Mouse (Mus musculus): ENCODE results near the gene Gadd45a.
"Not testable (repeated sequence)": the region's sequence is repeated elsewhere in the genome, so short reads cannot be mapped to it uniquely, and the experiment has no call there.

The Gadd45a gene

GRCm38 (mm10) chr6:67021308-67021707 is 15.9 kb downstream of the Gadd45a start:
- no peak for DNase-seq (ENCODE audit: inconsistent age in 2 of 2, low spot score in 1 of 2)

- DNase-seq (ENCODE audit: inconsistent age in 2 of 2, low spot score in 1 of 2), result not testable (repeated sequence)
Measured at GRCm38 (mm10) chr6:67019001-67019400, 18.3 kb downstream of the Gadd45a start.

- no peak for DNase-seq (ENCODE audit: inconsistent age in 2 of 2, low spot score in 1 of 2)
Measured at GRCm38 (mm10) chr6:67018365-67018764, 18.9 kb downstream of the Gadd45a start.

GRCm38 (mm10) chr6:67016520-67017111 is 20.6 kb downstream of the Gadd45a start:
- DNase-seq (ENCODE audit: inconsistent age in 2 of 2, low spot score in 1 of 2), result no peak

GRCm38 (mm10) chr6:67015739-67016519 is 21.3 kb downstream of the Gadd45a start:
- DNase-seq (ENCODE audit: inconsistent age in 2 of 2, low spot score in 1 of 2), result no peak

- peak in 1 of 2 experiments; percentile 56 for DNase-seq (ENCODE audit: inconsistent age in 2 of 2, low spot score in 1 of 2)
Measured at GRCm38 (mm10) chr6:67014679-67015075, 22.6 kb downstream of the Gadd45a start.

- no peak for DNase-seq (ENCODE audit: inconsistent age in 2 of 2, low spot score in 1 of 2)
Measured at GRCm38 (mm10) chr6:67013949-67014678, 23.1 kb downstream of the Gadd45a start.

GRCm38 (mm10) chr6:67013293-67013948 is 23.8 kb downstream of the Gadd45a start:
- no peak for DNase-seq (ENCODE audit: inconsistent age in 2 of 2, low spot score in 1 of 2)

GRCm38 (mm10) chr6:67011217-67011518 is 26.1 kb downstream of the Gadd45a start:
- no peak for DNase-seq (ENCODE audit: inconsistent age in 2 of 2, low spot score in 1 of 2)

GRCm38 (mm10) chr6:67010370-67011216 is 26.7 kb downstream of the Gadd45a start:
- no peak for DNase-seq (ENCODE audit: inconsistent age in 2 of 2, low spot score in 1 of 2)

GRCm38 (mm10) chr6:67009888-67010287 is 27.4 kb downstream of the Gadd45a start:
- no peak for DNase-seq (ENCODE audit: inconsistent age in 2 of 2, low spot score in 1 of 2)

GRCm38 (mm10) chr6:66999800-67000199 is 37.5 kb downstream of the Gadd45a start:
- DNase-seq (ENCODE audit: inconsistent age in 2 of 2, low spot score in 1 of 2), result no peak

- DNase-seq (ENCODE audit: inconsistent age in 2 of 2, low spot score in 1 of 2), result peak; percentile 45 to 92
Measured at GRCm38 (mm10) chr6:66998645-66999044, 38.6 kb downstream of the Gadd45a start.

GRCm38 (mm10) chr6:66996257-66996656 is 41.0 kb downstream of the Gadd45a start:
- no peak for DNase-seq (ENCODE audit: inconsistent age in 2 of 2, low spot score in 1 of 2)

- no peak for DNase-seq (ENCODE audit: inconsistent age in 2 of 2, low spot score in 1 of 2)
Measured at GRCm38 (mm10) chr6:66995825-66996224, 41.4 kb downstream of the Gadd45a start.

GRCm38 (mm10) chr6:66994981-66995380 is 42.3 kb downstream of the Gadd45a start:
- DNase-seq (ENCODE audit: inconsistent age in 2 of 2, low spot score in 1 of 2), result no peak

- no peak for DNase-seq (ENCODE audit: inconsistent age in 2 of 2, low spot score in 1 of 2)
Measured at GRCm38 (mm10) chr6:66992786-66993185, 44.5 kb downstream of the Gadd45a start.

- DNase-seq (ENCODE audit: inconsistent age in 2 of 2, low spot score in 1 of 2), result peak; percentile 21 to 66
Measured at GRCm38 (mm10) chr6:66992232-66992631, 45.0 kb downstream of the Gadd45a start.

- DNase-seq (ENCODE audit: inconsistent age in 2 of 2, low spot score in 1 of 2), result no peak
Measured at GRCm38 (mm10) chr6:66989518-66989917, 47.7 kb downstream of the Gadd45a start.

GRCm38 (mm10) chr6:66989037-66989436 is 48.2 kb downstream of the Gadd45a start:
- DNase-seq (ENCODE audit: inconsistent age in 2 of 2, low spot score in 1 of 2), result no peak

- no peak for DNase-seq (ENCODE audit: inconsistent age in 2 of 2, low spot score in 1 of 2)
Measured at GRCm38 (mm10) chr6:66988363-66988762, 48.9 kb downstream of the Gadd45a start.
